Mouse (Mus musculus) midbrain, embryonic 13.5 days (tissue): ENCODE results near the gene Hmg20a. TPM values are rescaled to one million over a fixed set of nuclear protein-coding genes. Genes with fewer than 3 reads are reported as not detected.

Experiments used
- ATAC-seq: fragments of 200-750 bp; cut with Nextera tagmentation; 2 replicates; pipeline ENCODE4 v1.8.0; 2017; ENCODE audit warnings: mild to moderate bottlenecking, moderate TSS enrichment, moderate library complexity
- H3K27ac ChIP-seq: fragments of 300-500 bp; sonication (generic); 2 replicates; pipeline ENCODE4 v1.5.1; 2015; ENCODE audit warnings: inconsistent platforms, mild to moderate bottlenecking, moderate library complexity
- H3K27me3 ChIP-seq: fragments of 300-500 bp; sonication (generic); 2 replicates; pipeline ENCODE4 v1.6.1; 2015; ENCODE audit warnings: mild to moderate bottlenecking, inconsistent platforms
- H3K36me3 ChIP-seq: fragments of 300-500 bp; sonication (generic); 2 replicates; pipeline ENCODE4 v1.6.1; 2015; ENCODE audit warnings: mild to moderate bottlenecking, inconsistent platforms
- H3K4me1 ChIP-seq: fragments of 300-500 bp; sonication (generic); replicated peaks from 2 replicates; pipeline ENCODE4 v1.6.1; 2015; ENCODE audit warnings: inconsistent platforms
- H3K4me2 ChIP-seq: fragments of 300-500 bp; sonication (generic); replicated peaks from 2 replicates; pipeline ENCODE4 v1.6.1; 2015; ENCODE audit warnings: moderate library complexity, mild to moderate bottlenecking, inconsistent platforms
- H3K4me3 ChIP-seq: fragments of 300-500 bp; sonication (generic); replicated peaks from 2 replicates; pipeline ENCODE4 v1.5.1; 2015; ENCODE audit warnings: mild to moderate bottlenecking, inconsistent platforms
- H3K9ac ChIP-seq: fragments of 300-500 bp; sonication (generic); replicated peaks from 2 replicates; pipeline ENCODE4 v1.6.1; 2015; ENCODE audit warnings: mild to moderate bottlenecking, inconsistent platforms
- H3K9me3 ChIP-seq: fragments of 300-500 bp; sonication (generic); 2 replicates; pipeline ENCODE4 v1.6.1; 2016; ENCODE audit warnings: mild to moderate bottlenecking, inconsistent platforms
- WGBS: fragments of 180-500 bp; shearing (Covaris S2); methylation state at CpG from one replicate; pipeline ENCODE4 v1.1.7; 2015; 5-methylcytosine and 5-hydroxymethylcytosine counted together
- polyA plus RNA-seq: library from polyadenylated mRNA; unstranded; fragments of >200 nt; fragmentation: Nextera tagmentation; extraction: Ambion mirVana; gene quantifications from 2 replicates; pipeline ENCODE4 v1.2.1, GENCODE M21; 2015

Hmg20a gene
- polyA plus RNA-seq = 88.1 and 92.2 TPM in 2 replicates

DNA sequence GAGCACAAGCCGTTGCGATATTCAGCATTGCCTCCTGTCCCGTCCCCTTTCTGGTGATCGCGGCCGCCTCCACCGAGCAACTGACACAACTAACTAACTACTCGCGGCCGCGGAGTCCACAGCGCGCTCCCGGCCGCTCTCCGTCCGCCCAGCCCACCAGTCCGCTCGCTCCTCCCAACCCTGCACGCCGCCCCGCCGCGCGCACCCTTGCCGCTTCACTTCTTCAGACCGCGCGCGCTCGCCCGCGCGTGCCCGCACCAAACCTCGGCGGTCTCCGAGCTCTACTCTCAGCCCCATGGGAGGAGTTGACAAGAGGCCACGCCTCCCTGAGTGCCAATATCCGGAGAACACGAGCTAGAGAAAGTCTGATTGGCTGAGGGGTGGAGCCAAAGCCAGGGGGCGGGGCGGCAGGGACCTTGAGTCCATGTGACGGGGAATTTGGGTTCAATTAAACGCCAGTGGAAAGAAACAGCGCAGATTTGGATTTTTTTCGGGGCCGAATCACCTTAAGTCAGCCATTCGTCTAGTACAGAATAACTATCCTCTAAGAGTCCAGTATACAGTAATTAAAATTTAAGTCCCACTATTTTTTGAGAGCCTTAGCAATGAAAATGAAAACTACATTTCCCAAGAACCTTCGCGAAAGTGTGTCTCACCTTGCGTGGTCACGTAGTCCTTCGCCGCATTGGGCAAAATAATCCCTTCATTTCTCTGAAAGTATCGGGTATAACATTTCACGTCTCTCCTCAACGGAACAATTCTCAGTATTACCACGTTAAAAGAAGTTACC lies at the start of gene Hmg20a, which contains the start of gene Peak1:
Gene Hmg20a, plus strand, starts transcription at position 662 of the 790 bp plus-strand sequence.
Gene Peak1, minus strand, starts transcription at position 120 of the 790 bp plus-strand sequence.
- Histone ChIP-seq H3K9ac (peak within 1 kb of the TSS; percentile 77), H3K4me3 (peak within 1 kb of the TSS; percentile 75), H3K4me1 (peaks cover 49% of the 10 kb centered on the region), H3K27me3 (no peaks in the 10 kb centered on the region), H3K36me3 (no peaks in the 10 kb centered on the region), H3K27ac (peak within 1 kb of the TSS; percentile 93), H3K9me3 (no peaks in the 10 kb centered on the region), H3K4me2 (peak within 1 kb of the TSS; percentile 82)
- under 1% methylated on average over 59 of the region's 59 CpGs for WGBS
- ATAC-seq = peak; percentile 94

DNA sequence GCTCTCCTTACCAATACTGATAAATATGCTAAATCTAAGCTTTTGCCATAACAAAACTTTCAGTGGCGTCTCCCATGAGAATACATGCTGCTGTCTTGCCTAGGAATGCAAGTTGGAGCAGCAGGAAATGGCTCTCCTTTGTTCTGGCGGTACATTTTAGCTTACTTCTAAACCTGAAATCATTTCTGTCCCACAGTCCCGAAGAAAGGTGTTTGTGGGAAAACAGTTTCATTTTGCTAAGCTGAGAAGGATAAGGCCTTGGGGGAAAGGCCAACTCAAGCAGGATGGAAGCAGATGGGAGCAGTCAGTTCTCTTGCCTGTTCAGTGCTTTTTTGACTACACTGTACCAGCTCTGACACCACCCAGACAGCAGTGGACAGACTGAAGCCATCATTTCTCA lies 49.6 kb upstream of the Hmg20a start:
- H3K4me1 ChIP-seq = no peaks in the 10 kb centered on the region; the same call in 1 of the 2 replicates
- H3K27ac ChIP-seq = no peak overlapping the region
- H3K36me3 ChIP-seq = no peaks in the 10 kb centered on the region
- H3K27me3 ChIP-seq = no peaks in the 10 kb centered on the region
- ATAC-seq = no peak
- no peak overlapping the region for H3K9ac ChIP-seq
- no peak overlapping the region for H3K4me2 ChIP-seq
- no peaks in the 10 kb centered on the region for H3K9me3 ChIP-seq
- H3K4me3 ChIP-seq = no peak overlapping the region
- 70% methylated on average over 3 of the region's 3 CpGs for WGBS

DNA sequence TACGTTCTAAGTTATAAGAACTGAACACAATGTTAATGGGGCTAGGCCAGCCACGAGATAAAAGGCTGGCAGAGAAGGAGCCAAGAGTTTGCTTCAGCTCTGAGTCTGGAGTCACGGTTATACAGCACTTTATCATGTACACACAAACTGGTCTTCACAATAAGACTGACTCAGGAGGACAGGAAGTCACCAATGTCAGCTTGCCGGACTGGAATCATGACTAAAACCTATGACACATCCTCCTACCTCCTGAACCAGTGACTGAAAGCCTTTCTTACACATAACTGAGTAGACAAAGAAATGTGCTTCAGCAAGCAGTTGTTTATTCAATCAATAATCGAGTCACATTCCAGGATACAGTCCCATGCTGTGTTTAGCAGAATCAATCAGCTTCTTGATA lies 47.7 kb upstream of the Hmg20a start:
- WGBS = 70% methylated on average over 5 of the region's 5 CpGs

DNA sequence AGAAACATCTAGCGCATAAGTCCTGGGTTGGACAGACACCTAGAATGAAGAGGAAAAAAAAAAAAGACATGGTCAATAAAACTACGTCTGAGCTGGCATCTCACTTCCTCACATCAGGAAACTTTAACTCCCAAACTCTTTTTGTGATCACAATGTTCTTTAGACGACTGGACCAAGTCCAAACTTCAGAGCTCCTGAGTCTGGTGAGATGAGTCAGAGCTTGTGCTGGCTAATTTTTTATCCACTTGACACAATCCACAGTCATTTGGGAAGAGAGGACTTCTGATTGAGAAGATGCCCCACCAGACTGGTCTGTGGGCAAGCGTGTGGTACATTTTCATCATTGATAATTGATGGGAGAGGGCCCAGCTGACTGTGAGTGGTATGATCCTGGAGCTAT lies 44.0 kb upstream of the Hmg20a start:
- H3K4me3 ChIP-seq = no peak overlapping the region
- no peaks in the 10 kb centered on the region for H3K36me3 ChIP-seq
- no peak overlapping the region for H3K9ac ChIP-seq
- H3K27me3 ChIP-seq = no peaks in the 10 kb centered on the region
- no peaks in the 10 kb centered on the region; the same call in 1 of the 2 replicates for H3K4me1 ChIP-seq
- H3K4me2 ChIP-seq = no peak overlapping the region
- H3K27ac ChIP-seq = no peak overlapping the region
- no peak for ATAC-seq
- H3K9me3 ChIP-seq = no peaks in the 10 kb centered on the region
- 82% methylated on average over 4 of the region's 4 CpGs for WGBS

More for the DNA sequence above, 47.7 kb upstream of the Hmg20a start:
- H3K27ac ChIP-seq = no peak overlapping the region
- no peaks in the 10 kb centered on the region; the same call in 1 of the 2 replicates for H3K4me1 ChIP-seq
- H3K9me3 ChIP-seq = no peaks in the 10 kb centered on the region
- H3K4me2 ChIP-seq = no peak overlapping the region
- H3K36me3 ChIP-seq = no peaks in the 10 kb centered on the region
- H3K4me3 ChIP-seq = no peak overlapping the region
- ATAC-seq = no peak
- H3K27me3 ChIP-seq = no peaks in the 10 kb centered on the region
- no peak overlapping the region for H3K9ac ChIP-seq

DNA sequence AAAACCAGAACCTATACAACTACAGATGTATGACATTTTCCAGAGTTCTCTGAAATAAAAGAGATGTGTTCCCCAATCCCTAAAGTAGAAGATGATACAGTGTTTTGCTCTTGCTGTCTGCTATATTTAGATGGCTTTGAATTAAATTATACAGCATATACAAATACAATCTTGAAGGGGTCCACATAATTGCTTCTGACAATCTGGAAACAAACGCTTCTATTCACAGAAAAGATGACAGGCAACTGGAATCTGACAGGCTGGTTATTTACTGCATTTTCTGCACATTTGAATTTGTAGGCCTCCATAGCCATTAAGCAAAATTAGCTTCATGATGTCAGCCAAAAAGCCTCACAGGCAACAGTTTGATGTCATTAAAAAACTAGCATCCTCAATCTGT lies 35.6 kb upstream of the Hmg20a start:
- Histone ChIP-seq H3K4me2 (no peak overlapping the region), H3K4me3 (no peak overlapping the region), H3K27ac (no peak overlapping the region), H3K27me3 (no peaks in the 10 kb centered on the region), H3K9me3 (no peaks in the 10 kb centered on the region), H3K9ac (no peak overlapping the region), H3K4me1 (no peaks in the 10 kb centered on the region), H3K36me3 (no peaks in the 10 kb centered on the region)
- 82% methylated on average over 1 of the region's 1 CpGs for WGBS
- no peak for ATAC-seq

DNA sequence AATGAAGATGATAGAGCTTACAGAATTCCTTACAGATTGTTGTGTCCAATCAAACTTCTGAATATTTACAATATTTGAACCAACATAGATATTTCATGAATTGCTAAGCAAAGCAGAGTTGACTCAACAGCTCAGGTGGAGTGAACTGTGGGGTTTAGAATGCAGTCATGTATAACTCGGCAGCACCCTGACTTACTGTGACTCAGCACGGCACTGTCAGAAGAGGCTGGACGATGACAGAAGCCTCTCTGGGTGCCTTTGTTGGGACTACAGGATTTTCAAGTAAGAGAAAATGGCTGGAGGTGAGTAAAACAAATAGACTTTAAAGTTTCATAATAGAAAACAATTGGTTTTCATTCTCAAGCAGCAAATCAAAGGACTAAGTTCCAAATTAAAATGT lies 25.6 kb upstream of the Hmg20a start:
- Histone ChIP-seq H3K4me2 (no peak overlapping the region), H3K9me3 (no peaks in the 10 kb centered on the region), H3K27me3 (no peaks in the 10 kb centered on the region), H3K9ac (no peak overlapping the region), H3K36me3 (no peaks in the 10 kb centered on the region), H3K4me3 (no peak overlapping the region), H3K27ac (no peak overlapping the region), H3K4me1 (no peaks in the 10 kb centered on the region)
- 84% methylated on average over 3 of the region's 3 CpGs for WGBS
- ATAC-seq = no peak

DNA sequence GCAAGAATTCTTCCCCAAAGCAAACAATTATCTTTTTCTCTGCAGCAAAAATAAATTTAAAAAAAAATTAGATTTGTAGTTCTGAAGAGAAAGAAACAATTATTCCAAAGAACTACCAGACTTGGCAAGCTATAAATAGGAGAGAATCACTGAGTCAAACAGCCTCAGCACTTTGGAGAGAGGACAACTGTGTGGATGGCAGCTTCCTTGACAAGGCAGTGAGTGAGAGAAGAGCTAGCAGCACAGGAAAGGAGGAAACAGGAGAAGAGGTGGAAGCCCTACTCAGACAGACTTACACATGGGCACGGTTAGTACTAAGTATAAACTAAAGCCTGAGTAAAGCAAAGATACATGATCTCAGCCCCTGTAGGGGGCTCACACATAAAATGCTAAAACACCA lies 22.1 kb upstream of the Hmg20a start:
- Histone ChIP-seq H3K4me3 (no peak overlapping the region), H3K9ac (no peak overlapping the region), H3K4me2 (no peak overlapping the region), H3K27me3 (no peaks in the 10 kb centered on the region), H3K36me3 (no peaks in the 10 kb centered on the region), H3K4me1 (no peaks in the 10 kb centered on the region), H3K9me3 (no peaks in the 10 kb centered on the region), H3K27ac (no peak overlapping the region)
- ATAC-seq = no peak
- WGBS = 89% methylated on average over 1 of the region's 1 CpGs

DNA sequence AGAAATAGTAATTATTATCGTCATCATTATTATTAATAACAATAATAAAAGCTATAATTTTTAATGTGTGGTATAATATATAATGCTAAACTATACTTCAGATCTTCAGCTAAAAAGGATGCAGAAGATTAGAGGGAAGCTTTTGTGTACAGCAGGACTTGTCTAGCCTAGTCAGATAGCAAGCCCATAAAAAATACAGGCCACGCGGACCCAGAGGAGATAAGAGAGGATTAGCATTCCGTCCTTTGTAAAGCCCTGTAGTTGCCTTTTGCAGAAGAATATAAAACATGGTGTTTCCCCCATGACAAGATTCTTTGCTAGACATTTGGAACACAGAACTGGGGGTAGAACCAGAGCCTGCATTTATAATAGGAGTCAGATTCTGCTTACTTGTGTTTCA lies 13.8 kb upstream of the Hmg20a start:
- H3K9me3 ChIP-seq = no peaks in the 10 kb centered on the region
- WGBS = 37% methylated on average over 4 of the region's 4 CpGs
- H3K36me3 ChIP-seq = no peaks in the 10 kb centered on the region
- H3K9ac ChIP-seq = no peak overlapping the region
- no peaks in the 10 kb centered on the region for H3K27me3 ChIP-seq
- H3K4me2 ChIP-seq = no peak overlapping the region
- no peak overlapping the region for H3K4me3 ChIP-seq
- no peak overlapping the region for H3K27ac ChIP-seq
- ATAC-seq = no peak
- H3K4me1 ChIP-seq = 0 out of 2 replicates have a peak, but pooled peaks cover 8% of the 10 kb centered on the region

DNA sequence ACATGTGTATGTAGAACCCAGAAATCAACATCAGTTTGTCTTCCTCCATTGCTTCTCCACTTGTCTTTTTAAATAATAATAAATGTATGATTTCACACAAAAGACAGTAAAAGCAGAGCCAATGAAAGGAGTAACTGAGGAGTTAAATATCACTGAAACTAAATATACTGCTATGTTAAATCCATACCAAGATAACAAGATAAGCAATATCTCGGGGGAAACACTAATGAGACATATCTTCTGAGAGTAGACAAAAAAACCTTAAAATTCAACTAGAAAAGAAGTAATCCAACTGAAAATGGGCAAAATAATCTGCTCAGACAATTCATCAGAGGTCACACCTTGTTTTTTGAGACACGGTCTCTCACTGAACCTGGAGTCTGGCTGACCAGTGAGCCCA lies 8.5 kb upstream of the Hmg20a start:
- 91% methylated on average over 2 of the region's 2 CpGs for WGBS
- Histone ChIP-seq H3K27ac (no peak overlapping the region), H3K4me2 (no peak overlapping the region), H3K4me3 (no peak overlapping the region), H3K27me3 (no peaks in the 10 kb centered on the region), H3K4me1 (0 out of 2 replicates have a peak, but pooled peaks cover 5% of the 10 kb centered on the region), H3K9me3 (no peaks in the 10 kb centered on the region), H3K9ac (no peak overlapping the region), H3K36me3 (no peaks in the 10 kb centered on the region)
- ATAC-seq = no peak

DNA sequence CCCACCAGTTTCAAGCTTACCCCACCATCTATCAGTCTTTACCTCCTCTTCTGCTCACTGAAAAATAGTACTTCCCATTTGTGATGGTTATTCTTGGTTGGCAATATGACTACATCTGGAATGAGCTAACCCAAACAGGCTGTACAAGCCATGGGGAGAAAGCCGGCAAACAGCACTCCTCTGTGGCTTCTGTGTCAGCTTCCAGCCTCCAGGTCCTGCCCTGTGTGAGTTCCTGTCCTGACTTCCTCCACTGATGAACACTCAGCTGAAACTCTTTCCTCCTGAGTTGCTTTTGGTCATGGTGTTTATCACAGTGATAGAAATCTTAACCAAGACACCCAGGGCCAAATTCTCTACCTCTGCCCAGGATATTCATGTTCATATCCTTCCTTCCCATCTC lies 5.7 kb upstream of the Hmg20a start:
- Histone ChIP-seq H3K4me3 (no peak overlapping the region), H3K27me3 (no peaks in the 10 kb centered on the region)
- WGBS = 70% methylated on average over 1 of the region's 1 CpGs

DNA sequence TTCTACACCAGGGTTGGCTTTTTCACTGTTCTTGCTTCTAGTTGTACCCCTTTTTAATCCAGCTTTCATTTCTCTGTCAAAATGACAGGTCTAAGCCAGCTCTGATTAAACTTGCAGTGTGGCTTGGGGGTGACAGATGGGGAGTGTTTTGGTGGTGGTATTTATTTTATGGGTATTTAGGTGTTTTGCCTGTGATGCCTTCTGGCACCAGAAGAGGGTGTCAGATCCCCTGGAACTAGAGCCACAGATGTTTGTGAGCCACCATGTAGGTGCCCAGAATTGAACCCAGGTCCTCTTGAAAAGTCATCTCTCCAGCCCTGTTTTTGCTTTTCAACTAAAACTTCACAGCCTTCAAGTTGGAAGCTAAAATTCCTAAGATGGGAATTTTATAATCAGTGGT lies 4.1 kb upstream of the Hmg20a start:
- ATAC-seq = no peak
- peaks cover 12% of the 10 kb centered on the region for H3K4me1 ChIP-seq
- no peaks in the 10 kb centered on the region for H3K36me3 ChIP-seq
- H3K4me3 ChIP-seq = no peak overlapping the region
- no peak overlapping the region for H3K27ac ChIP-seq
- H3K4me2 ChIP-seq = no peak overlapping the region
- H3K9me3 ChIP-seq = no peaks in the 10 kb centered on the region
- H3K27me3 ChIP-seq = no peaks in the 10 kb centered on the region
- H3K9ac ChIP-seq = no peak overlapping the region

More for the DNA sequence above, 5.7 kb upstream of the Hmg20a start:
- Histone ChIP-seq H3K4me2 (no peak overlapping the region), H3K9me3 (no peaks in the 10 kb centered on the region), H3K36me3 (no peaks in the 10 kb centered on the region), H3K27ac (no peak overlapping the region), H3K9ac (no peak overlapping the region), H3K4me1 (peaks cover 10% of the 10 kb centered on the region)
- no peak for ATAC-seq

DNA sequence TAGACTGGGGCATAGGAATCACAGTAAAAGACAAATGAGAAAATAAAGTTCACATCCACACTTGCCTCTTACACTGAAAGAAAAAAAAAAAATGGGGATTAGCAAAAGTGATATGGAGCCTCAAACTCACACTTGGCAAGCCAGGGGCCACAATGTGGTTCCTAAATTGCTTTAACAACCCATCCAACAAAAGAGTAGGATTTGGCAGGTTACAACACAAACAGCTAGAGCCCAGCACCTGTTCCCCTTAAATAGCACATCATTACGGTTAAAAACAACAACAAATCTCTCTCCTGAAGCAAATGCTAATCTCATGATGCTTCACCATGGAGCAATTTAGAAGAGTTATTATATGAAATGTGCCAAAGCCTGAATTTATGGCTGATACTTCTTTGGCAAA lies 3.0 kb upstream of the Hmg20a start:
- H3K4me1 ChIP-seq = peaks cover 22% of the 10 kb centered on the region
- H3K9me3 ChIP-seq = no peaks in the 10 kb centered on the region
- H3K4me2 ChIP-seq = no peak overlapping the region
- ATAC-seq = no peak
- H3K27me3 ChIP-seq = no peaks in the 10 kb centered on the region
- no peaks in the 10 kb centered on the region for H3K36me3 ChIP-seq
- no peak overlapping the region for H3K4me3 ChIP-seq
- WGBS = 70% methylated on average over 1 of the region's 1 CpGs
- H3K9ac ChIP-seq = no peak overlapping the region
- no peak overlapping the region for H3K27ac ChIP-seq
